Mouse (Mus musculus) right cerebral cortex, adult 18-20 months (tissue): ENCODE measurements around the gene Olfr68.
"Not testable (repeated sequence)": the region's sequence is repeated elsewhere in the genome, so short reads cannot be mapped to it uniquely, and the experiment has no call there.

ENCODE experiments used
- DNase-seq: peaks from one replicate; pipeline ENCODE4 v3.0.0; 2022; ENCODE audit warnings: mixed read lengths

Olfr68 gene

DNA sequence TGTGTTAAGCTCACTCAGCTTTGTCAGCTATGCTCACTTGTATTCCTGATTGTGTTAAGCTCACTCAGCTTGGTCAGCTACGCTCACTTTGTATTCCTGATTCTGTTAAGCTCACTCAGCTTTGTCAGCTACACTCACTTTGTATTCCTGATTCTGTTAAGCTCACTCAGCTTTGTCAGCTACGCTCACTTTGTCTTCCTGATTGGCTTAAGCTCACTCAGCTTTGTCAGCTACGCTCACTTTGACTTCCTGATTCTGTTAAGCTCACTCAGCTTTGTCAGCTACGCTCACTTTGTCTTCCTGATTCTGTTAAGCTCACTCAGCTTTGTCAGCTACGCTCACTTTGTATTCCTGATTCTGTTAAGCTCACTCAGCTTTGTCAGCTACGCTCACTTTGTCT lies 17.3 kb downstream of the Olfr68 start:
- not testable (repeated sequence) for DNase-seq

DNA sequence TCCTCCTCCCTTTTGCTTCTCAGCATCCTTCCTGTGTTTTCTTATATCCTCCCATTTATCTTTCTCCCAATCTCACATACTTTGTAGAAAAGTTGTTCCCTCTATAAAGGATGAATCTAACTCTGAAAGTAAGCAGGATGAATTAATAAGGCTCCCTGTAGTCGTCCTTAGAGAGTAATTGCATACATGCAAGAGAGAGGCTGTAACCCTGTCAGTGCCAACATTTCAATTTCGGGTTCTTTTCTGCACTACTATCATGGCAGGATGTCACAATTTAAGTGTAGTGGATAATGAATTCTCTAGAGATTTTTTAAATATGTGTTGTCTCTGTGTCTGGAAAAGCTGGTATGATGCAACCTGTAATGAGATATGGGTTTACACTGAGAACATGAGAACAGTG lies 22.3 kb downstream of the Olfr68 start, which contains the start of gene Olfr630:
Gene Olfr630, minus strand, starts transcription at position 101 of the 400 bp plus-strand sequence.
- DNase-seq = no peak

DNA sequence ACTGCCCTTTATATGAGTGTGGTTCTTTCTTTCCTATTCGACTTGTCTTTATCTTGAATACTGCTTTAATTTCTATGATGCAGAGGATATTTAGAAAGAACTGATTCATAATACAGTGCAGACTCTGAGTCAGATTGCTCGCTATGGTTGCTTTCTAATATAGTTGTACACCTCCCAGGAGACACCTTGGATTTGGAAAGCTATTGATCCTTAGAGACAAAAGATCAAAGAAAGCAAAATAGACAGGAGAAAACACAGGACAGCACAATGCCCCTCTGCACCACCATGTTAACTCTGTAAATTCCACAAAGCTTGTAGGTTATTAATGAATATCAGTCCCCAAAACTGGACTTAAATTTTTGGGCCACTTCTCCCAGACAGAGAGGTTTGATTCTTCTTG lies 34.7 kb downstream of the Olfr68 start, which contains the start of gene Olfr629:
Gene Olfr629, minus strand, starts transcription at position 101 of the 400 bp plus-strand sequence.
- DNase-seq = no peak

DNA sequence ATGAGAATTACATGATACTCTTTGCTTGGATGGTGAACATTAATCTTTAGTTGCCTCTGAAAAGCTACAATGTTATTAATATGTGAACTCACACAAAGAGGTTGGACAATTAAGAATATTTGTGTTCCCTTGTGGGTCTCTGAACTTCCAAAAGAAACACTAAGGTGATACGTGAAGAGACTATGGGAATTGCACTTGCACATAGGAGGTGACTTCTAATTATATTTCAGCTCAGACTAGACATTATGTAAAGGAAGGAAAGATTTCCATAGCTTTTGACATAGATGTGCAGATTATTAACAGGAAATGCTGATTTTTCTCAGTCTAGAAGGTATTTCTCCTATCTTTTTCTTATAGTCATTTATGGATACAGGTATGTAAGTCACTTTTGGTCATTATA lies 49.4 kb downstream of the Olfr68 start, which contains the start of gene Olfr628:
Gene Olfr628, plus strand, starts transcription at position 301 of the 400 bp plus-strand sequence.
- DNase-seq = no peak
